Mouse (Mus musculus): ENCODE results near the gene Coro1a.
"Not testable (repeated sequence)": the region's sequence is repeated elsewhere in the genome, so short reads cannot be mapped to it uniquely, and the experiment has no call there.

The Coro1a gene

DNA sequence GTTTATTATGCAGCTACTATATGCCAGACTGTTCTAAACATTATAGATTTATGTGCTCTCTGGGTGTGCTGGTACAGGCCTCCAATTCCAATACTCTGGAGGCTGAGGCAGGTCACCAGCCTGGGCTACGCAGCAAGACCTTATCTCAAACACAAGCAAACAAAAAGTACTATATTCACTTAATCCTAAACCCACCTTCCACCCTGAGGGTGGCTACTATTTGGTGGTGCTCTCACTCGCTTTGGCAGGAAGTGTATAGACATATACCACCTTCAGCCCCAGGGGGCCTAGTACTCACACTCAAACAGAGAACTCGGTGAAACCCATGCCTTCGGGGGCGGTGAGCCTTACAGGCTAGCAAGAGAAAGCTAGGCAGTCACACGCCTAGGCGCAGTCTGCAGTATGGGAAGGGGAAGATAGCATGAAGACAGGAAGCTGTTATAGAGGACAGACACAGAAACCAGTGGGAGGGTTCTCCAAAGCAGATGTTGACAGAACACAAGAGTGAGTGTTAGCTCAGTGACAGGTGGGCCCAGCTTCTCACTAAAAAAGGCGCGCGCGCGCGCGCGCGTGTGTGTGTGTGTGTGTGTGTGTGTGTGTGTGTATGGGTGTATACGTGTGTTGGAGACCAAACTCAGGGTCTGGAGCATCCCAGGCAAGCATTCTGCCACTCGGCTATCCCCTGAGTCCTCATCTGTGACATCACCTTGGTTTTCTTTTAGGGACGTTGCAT, at the start of gene Coro1a:
Gene Coro1a, minus strand, starts transcription at position 346 of the 733 bp plus-strand sequence.
- peak; percentile 77 for DNase-seq (ENCODE audit: low read depth, low spot score)

DNA sequence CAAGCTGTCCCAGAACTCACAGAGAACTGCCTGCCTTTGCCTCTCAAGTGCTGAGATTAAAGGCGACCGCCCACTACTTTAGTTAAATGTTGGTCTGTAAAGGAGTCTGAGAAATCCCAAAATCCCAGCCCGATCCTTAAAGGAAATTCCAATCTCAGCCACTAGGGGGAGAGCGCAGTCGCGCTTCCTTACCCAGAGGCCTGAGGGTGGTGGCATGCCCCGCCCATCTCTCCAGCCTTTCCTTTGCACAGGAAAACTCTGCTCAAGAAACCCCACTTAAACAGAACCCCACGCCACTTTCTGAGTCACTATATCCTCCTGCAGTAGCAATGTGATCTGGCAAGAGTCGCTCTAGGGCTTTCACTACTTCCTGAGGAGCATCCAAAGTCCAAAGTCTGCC, 47.3 kb upstream of the Coro1a start:
- DNase-seq (ENCODE audit: low read depth, low spot score) = peak; percentile 81

DNA sequence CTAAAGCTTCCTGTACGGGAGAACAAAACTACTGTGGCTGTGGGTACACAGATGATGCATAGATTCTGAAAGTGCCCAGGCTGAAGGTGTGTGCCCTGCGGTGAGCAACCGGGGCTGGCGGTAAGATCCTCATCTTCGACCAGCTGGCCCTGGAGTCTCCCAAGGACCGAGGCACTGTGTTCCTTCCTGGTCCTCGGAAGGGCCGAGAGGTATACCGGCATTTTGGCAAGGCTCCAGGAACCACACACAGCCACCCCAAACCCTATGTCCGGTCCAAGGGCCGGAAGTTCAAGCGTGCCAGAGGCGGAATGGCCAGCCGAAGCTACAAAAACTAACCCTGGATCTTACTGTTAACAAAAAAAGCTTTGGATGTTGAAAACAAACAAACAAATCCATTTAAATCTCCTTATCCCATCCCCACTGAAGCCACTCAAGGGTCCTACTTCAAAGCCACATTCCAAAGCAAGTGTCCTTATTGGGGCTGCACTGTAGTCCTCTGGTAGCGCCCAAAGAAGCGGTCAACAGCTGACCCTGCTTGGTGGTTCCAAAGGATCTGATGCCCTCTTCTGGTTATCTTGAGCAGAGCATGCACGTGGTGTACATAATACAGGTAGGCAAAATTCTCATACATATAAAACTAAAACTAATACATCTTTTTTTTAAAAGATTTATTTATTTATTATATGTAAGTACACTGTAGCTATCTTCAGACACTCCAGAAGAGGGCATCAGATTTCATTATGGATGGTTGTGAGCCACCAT, 42.2 kb upstream of the Coro1a start:
- DNase-seq (ENCODE audit: low read depth, low spot score) = no peak

DNA sequence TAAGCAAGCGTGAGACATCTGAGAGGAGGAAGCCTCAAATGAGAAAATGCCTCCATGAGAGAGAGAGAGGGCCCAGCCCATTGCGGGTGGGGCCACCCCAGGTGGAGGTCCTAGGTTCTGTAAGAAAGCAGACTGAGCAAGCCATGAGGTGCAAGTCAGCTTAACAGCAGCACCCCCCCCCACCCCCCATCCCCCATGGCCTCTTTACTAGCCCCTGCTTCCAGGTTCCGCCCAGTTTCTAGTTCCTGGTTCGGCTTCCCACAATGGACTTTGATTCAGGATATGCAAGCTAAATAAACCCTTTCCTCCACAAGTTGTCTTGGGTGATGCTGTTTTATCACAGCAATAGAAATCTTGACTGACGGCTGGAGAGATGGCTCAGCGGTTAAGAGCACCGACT, 41.2 kb upstream of the Coro1a start:
- no peak for DNase-seq (ENCODE audit: low read depth, low spot score)

DNA sequence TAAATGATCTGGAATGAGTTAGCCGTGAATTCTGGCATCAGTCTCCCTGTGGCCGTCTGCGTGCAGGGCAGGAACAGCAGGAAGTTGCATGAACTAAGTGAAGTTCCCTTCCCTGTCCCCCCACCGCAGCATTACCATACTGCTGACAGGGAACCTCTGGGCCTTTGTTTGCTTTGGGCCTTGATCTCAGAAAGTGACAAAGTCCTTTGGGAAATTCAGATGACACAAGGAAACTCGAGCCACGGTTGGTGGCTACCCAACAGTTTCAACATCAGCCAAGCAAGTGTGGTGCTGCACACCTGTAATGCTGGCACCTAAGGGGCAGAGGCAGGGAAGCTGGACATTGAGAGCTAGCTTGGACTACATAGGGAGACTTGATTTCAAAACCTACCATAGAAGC, 39.2 kb upstream of the Coro1a start:
- no peak for DNase-seq (ENCODE audit: low read depth, low spot score)

DNA sequence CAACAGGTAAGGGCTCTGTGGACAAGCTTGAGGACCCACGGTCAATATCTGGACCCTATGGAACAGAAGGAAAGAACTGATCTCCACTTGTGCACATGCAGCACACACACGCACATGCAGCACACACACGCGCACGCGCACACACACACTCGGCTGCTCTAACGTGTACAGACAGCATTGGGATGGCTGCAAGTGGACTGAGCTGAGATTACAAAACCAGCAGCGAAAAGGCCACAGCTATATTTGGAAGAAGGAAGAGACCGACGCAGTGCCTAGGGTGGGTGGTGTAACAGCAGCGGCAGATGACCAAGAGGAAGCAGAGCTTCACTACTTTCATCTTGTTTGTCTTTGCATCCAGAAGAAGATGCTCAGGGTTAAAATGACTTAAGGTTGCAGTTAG, 38.5 kb upstream of the Coro1a start:
- no peak for DNase-seq (ENCODE audit: low read depth, low spot score)

DNA sequence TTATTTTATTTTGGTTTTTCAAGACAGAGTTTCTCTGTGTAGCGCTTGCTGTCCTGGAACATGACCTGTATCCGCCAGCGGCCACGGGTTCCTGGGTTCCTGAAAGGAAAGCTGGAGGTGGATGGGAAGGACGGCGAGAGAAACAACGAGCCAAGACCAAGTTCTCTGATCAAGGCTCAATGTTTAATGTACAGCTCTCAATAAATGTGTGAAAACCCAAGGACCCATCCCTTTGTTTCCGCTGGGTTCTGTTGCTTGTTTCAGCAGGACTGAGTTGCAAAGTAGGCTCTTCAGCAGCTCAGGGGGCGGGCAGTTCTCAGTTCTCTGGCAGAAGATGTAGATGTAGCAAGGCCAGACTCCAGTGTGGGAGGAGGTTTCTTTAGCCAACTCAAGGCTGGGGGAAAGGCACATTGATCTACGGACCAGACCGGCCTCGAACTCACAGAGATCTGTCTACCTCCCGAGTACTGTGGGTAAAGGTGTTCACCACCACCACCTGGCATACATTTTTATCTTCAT, 34.4 kb upstream of the Coro1a start:
- no peak for DNase-seq (ENCODE audit: low read depth, low spot score)

DNA sequence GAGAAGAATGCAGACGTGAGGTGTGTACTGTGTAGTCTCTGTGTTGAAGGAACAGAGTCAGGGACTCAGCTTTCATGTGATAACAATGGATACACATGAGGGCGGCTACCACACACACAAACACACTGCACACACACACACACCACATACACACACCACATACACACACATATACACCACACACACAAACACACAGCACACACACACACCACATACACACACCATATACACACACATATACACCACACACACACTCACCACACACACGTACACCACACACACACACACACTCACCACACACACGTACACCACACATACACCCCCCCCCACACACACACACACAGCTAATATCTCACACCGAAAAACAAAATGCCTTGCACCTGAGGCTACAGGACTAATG, 33.9 kb upstream of the Coro1a start:
- no peak for DNase-seq (ENCODE audit: low read depth, low spot score)

DNA sequence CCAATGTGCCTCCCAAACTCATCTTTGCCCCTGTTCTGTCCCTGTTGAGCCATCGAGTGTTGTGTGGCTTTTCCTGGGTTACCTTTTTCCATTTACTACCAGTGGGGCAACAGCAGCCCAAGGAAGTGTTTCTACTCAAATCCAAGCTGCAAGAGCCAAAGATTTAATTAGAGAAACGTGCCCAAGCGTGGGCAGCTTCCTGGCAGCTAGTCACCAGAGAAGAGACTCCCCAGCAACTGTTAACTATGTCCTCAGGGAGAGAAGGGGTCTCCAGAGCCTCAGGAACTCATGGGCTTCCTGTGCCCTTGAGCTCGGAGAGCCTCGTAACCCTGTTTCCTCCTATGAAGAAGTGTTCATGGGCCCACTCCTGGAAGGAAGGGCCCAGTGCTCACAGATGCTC, 33.4 kb upstream of the Coro1a start:
- no peak for DNase-seq (ENCODE audit: low read depth, low spot score)

DNA sequence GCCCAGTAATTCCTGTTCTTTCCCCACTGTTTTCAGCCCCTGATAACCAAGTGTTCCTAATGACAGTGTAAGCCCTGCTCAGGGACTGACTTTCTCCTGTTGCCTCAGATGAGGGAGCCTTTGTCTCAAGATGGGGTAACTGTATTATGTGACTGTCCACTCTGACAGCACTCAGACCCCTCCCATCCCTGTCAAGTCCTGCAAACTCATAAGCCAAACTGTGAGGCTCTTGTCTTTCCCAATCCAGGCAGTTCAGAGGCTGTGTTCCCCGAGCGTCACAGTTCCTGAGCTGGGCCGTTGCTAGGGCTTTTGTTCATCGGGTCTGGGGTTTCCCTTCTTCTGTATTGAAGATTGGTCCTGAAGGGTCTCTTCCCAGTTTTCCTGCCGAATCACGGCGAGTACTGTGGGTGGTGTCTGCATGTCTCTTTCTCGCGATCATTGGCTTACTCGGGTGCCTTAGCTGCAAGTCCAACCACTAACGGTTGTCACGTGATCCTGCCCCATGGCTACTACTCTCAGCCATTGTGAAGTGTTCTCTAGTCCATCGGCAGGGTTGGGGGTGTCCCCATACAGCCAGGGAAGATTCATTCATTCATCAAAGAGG, 32.6 kb upstream of the Coro1a start:
- no peak for DNase-seq (ENCODE audit: low read depth, low spot score)

DNA sequence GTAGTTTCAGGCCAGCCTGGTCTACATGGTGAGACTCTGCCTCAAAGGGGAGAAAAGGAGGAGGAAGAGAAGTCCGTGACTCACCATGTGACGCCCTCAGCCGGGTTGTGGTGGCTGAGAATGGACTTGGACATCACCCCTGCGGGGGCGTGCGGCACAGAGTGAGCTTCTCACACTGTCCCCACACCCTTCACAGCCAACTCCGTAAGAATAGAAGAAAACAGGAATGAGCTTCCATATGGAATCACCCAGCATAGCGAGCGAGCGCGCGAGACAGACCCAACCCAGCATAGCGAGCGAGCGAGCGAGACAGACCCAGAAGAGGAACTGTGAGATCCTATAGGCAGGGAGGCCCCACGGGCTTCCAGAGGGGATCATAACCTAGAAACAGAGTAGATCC, 32.0 kb upstream of the Coro1a start:
- DNase-seq (ENCODE audit: low read depth, low spot score) = no peak

DNA sequence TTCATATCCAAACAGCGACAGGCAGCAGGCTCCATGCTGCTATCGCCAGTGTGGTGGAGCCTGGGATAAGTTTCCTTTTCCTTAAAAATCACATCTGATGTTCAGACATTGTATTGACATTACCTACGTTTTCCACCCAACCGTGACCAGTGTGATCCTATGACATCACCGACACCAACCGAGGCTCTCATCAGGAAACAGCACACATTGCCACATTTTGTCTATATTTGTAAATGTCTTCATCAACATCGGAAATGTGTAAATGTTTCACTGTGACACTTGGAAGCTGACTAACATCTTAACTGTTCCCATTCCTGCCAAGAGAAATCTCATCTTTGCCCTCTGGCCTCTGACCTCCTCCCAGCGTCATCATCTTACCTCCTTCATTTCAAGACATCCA, 28.5 kb upstream of the Coro1a start:
- DNase-seq (ENCODE audit: low read depth, low spot score) = no peak

DNA sequence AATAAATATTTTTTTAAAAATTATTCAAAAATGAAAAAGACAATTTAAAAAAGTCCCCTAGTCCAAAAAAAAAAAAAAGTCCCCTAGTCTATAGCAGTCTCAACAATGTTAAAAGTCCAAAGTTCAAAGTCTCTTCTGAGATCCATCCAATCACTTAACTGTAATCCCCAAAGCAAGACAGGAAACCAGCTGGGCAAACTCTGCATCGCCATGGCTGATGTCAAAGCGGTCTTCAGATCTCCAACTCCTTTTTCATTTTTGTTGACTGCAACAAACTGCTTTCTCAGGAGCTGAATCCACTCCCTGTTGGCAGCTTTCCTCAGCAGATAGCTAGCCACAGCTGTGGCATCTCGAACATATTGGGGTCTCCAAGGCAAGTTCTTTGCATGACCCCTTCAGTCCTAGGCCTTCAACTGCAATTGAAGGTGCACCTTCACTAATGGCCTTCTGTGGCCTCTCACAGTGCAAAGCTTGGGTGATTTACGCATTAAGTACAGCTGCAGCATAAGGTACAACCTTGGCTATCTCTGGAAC, 22.7 kb upstream of the Coro1a start:
- not testable (repeated sequence) for DNase-seq (ENCODE audit: low read depth, low spot score)

DNA sequence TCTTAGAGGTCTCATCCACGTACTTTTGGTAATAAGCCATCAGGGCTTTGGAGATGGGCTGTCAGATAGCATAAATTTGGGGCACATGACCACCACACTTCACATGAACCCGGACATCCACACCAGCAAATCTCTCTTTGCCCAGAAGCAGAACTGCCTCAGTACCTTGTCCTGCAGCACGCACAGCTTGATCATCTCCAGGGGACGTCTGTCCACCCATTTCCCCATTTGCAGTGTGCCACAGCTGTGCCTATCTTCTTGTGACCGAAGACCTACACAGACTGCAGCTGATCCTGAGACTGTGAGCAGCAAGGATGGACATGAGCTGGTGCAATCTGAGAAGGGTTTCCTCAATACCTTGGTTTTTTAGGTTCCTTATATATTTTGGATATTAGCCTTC, 18.1 kb upstream of the Coro1a start:
- DNase-seq (ENCODE audit: low read depth, low spot score) = no peak

DNA sequence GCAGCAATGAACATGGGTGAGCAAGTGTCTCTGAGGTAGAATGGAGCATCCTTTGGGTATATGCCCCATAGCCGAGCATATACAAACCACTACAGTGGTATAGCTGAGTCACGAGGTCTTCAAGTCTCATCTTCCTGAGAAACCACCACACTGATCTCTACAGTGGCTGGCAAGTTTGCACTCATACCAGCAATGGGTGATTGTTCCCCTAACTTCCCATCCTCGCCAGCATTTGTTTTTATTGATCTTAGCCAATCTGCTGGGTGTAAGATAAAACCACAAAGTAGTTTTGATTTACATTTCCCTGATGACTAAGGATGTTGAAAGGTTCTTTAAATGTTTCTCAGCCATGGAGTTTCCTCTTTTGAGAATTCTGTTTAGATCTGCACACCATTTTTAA, 17.5 kb upstream of the Coro1a start:
- no peak for DNase-seq (ENCODE audit: low read depth, low spot score)

DNA sequence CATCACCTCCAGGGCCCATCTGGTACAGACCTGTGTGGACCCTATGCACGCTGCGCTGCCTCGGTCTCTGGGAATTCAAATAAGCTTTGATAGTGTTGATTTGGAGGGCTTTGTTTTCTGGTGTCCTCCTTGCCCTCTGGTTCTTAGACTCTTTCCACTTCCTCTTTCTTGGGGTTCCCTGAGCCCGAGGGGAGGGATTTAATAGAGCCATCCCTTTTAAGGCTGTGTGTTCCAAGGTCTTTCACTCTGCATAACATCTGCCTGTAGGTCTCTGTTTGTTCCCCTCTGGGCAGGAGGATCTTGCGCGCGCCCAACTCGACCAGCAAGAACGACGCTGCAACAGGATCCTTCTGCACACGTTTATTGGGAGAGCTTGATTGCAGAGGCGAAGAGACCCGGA, 14.0 kb upstream of the Coro1a start:
- DNase-seq (ENCODE audit: low read depth, low spot score) = no peak

DNA sequence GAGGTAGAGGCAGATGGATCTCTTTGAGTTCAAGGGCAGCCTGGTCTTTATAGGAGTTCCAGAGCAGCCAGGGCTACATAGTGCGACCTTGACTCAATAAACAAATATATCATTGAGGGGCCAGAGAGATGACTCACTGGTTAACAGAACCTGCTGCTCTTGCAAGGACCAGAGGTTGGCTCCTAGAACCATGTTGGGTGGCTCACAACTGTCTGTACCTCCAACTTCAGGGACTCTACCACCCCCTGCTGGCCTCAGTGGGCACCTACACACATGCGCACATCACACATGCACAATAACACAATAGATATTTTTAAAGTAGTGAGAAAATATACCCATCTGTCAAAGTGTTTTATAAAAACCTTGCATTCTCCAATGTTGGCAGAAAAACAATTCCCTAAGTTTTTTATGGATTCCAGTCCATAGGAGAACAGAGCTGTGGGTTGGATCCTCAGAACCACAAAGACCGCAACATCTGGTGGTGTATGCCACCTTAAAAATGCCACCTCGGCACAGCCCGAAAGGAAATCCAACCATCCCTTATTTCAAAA, 11.3 kb upstream of the Coro1a start:
- DNase-seq (ENCODE audit: low read depth, low spot score) = peak; percentile 63

DNA sequence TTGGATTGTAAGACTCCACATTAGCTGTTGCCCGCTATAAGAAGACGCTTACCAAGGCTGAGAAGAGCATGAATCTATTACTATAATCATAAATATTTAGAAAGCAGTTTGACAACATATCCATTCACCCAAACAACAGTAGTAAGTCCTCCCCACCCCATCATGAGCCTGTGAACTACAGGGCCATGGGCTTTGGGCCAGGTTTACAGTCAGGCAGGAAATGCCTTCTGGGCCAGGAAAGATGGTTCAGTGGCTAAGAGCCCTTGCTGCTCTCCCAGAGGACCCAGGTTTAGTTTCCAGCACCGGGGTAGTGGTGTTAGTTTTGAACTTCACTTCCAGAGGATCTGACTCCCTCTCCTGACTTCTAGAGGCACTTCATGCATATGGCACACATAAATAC, 10.0 kb upstream of the Coro1a start:
- DNase-seq (ENCODE audit: low read depth, low spot score) = no peak

DNA sequence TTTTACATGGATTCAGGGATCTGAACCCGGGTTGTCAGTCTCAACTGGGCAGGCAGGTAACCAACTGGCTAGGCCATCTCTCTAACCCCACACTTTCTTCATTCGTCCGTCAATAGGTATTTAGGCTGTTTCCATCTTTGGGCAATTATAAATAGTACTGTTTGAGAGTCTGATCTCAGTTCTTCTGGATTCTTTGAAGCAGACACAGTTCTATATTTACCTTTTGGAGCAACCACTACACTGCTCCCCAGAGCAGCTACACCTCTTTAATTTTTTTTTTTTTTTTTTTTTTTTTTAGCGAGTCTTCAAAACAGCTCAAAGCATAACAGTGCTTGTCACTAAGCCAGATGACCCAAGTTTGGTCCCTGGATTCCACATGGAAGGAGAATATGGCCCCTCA, 8.1 kb upstream of the Coro1a start:
- DNase-seq (ENCODE audit: low read depth, low spot score) = no peak

DNA sequence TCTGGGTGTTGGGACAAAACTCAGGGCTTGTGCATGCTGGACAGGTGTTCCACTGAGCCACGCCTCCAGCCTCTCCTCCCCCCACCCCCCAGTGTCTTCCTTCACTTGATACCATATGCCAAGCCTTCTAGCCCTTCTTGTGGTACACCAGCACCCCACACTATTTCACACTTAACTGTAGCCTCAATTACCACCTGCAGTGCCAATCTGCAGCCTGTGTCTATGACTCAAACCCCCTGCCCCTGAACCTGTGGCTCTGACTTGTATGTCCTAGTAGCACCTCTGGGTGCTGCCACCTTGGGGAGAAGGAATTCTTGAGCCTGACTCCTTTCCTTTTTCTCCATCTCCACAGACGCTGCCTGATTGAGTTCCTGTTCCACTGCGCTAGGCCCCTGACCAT, 4.3 kb upstream of the Coro1a start:
- no peak for DNase-seq (ENCODE audit: low read depth, low spot score)

DNA sequence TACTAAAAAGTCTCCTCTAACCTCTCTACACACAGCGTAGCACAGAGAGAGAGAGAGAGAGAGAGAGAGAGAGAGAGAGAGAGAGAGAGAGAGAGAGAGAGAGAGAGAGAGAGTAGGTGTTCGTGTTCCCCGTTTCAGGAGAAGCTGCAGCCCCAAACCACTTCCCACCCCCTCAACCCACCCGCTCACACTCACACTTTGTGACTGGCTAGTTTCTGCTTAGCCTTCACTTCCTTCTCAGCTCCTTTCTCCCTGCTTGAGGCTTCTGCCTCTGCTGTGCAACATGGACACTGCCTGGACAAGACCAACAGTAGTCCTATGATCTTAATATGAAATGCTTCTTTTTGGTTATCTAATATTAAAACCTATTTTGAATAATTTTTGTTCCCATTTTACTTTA, 2.7 kb upstream of the Coro1a start:
- DNase-seq (ENCODE audit: low read depth, low spot score) = no peak
